In the genomic region with DNA sequence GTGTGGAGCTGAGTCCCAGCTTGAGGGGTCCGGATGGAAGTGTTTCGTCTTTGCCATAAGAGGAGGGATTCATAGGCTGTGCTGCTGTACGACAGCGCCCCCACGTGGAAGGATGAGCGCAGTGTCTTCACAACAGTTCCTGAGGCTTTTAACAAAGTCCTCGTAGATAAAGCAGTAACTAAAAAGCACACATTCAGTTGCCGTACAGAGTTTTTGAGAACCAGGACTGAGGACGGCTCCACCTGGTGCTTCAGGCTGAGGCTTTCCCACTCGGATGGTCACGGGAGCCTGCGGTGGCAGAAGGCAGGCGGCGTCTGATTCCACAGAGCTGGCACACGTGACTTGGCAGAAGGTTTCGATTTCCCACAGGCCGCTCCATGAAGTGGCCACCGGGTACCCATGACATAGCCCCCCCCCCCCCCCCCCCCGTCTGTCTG, we compare ENCODE assay signal across 8 mouse cellular contexts. TPM values are rescaled to one million over a fixed set of nuclear protein-coding genes. Genes with fewer than 3 reads are reported as not detected.
DNase-seq lines count a peak whose midpoint lies in the region; ATAC-seq and TF ChIP-seq lines count a peak whose summit lies in the region.

No protein-coding gene starts in this region.

- H3K4me1 ChIP-seq in bone marrow macrophage, adult 2 months (ENCODE audit: control insufficient read depth, insufficient read depth, low read length), result peaks cover 5% of the 10 kb centered on the region
- H3K4me1 ChIP-seq in embryonic facial prominence, embryonic 15.5 days, result peaks cover 9% of the 10 kb centered on the region; the same call in 1 of the 2 replicates
- peaks cover 5% of the 10 kb centered on the region for H3K4me1 ChIP-seq in limb, embryonic 14.5 days (ENCODE audit: control insufficient read depth, insufficient read depth, low read length)
- peaks cover 9% of the 10 kb centered on the region for H3K4me1 ChIP-seq in midbrain, embryonic 16.5 days (ENCODE audit: control insufficient read depth, insufficient read depth, low read length)
- no peaks in the 10 kb centered on the region; the same call in 1 of the 2 replicates for H3K4me1 ChIP-seq in spleen, adult 2 months (ENCODE audit: control insufficient read depth, insufficient read depth, insufficient read length)

- peak overlapping the region; percentile 46 for H3K9ac ChIP-seq in embryonic facial prominence, embryonic 15.5 days
- H3K9ac ChIP-seq in limb, embryonic 14.5 days (ENCODE audit: low read depth, low read length, severe bottlenecking), result peak overlapping the region; percentile 56
- H3K9ac ChIP-seq in midbrain, embryonic 16.5 days (ENCODE audit: low read depth, low read length), result peak overlapping the region; percentile 64

- DNase-seq in B cell, adult 2 months, result peak; percentile 90 to 91
- DNase-seq in heart, adult 9 months (ENCODE audit: low spot score in 2 of 2), result peak; percentile 74 to 85
- peak; percentile 87 for DNase-seq in kidney, adult 9 months
- peak; percentile 87 for DNase-seq in limb, embryonic 14.5 days (ENCODE audit: low spot score)
- peak; percentile 61 to 77 for DNase-seq in spleen, adult 2 months (ENCODE audit: low read depth in 1 of 2, low spot score in 2 of 2)

- under 1% methylated on average over 18 of the region's 19 CpGs for WGBS in embryonic facial prominence, embryonic 15.5 days
- WGBS in limb, embryonic 14.5 days, result 1% methylated on average over 19 of the region's 19 CpGs
- WGBS in midbrain, embryonic 16.5 days, result 6% methylated on average over 18 of the region's 19 CpGs
- under 1% methylated on average over 19 of the region's 19 CpGs for WGBS in spleen, adult 2 months

- no peaks in the 10 kb centered on the region for H3K9me3 ChIP-seq in embryonic facial prominence, embryonic 15.5 days (replicated peaks)
- no peaks in the 10 kb centered on the region for H3K9me3 ChIP-seq in limb, embryonic 14.5 days (ENCODE audit: control insufficient read depth, low read length)
- no peaks in the 10 kb centered on the region for H3K9me3 ChIP-seq in midbrain, embryonic 16.5 days (replicated peaks; ENCODE audit: control insufficient read depth, low read length, poor library complexity, severe bottlenecking)

- peak; percentile 90 for ATAC-seq in embryonic facial prominence, embryonic 15.5 days (ENCODE audit: insufficient number of reproducible peaks, low FRiP score, low TSS enrichment, low read depth)
- ATAC-seq in limb, embryonic 14.5 days (ENCODE audit: low FRiP score, low read depth), result peak; percentile 91
- ATAC-seq in midbrain, embryonic 16.5 days, result peak; percentile 85

- peak overlapping the region; percentile 20 for H3K27ac ChIP-seq in bone marrow macrophage, adult 2 months (ENCODE audit: insufficient read depth, low read depth, low read length)
- peak overlapping the region; percentile 83 for H3K27ac ChIP-seq in embryonic facial prominence, embryonic 15.5 days (replicated peaks)
- H3K27ac ChIP-seq in limb, embryonic 14.5 days (replicated peaks; ENCODE audit: low read depth, low read length), result peak overlapping the region; percentile 75
- H3K27ac ChIP-seq in midbrain, embryonic 16.5 days (ENCODE audit: low read length), result peak overlapping the region; percentile 54; the same call in 1 of the 2 replicates
- no peak overlapping the region for H3K27ac ChIP-seq in spleen, adult 2 months (ENCODE audit: insufficient read depth, low read length)

- H3K36me3 ChIP-seq in embryonic facial prominence, embryonic 15.5 days, result no peaks in the 10 kb centered on the region
- no peaks in the 10 kb centered on the region for H3K36me3 ChIP-seq in limb, embryonic 14.5 days (ENCODE audit: control insufficient read depth, insufficient read depth, low read length)
- H3K36me3 ChIP-seq in midbrain, embryonic 16.5 days (ENCODE audit: control insufficient read depth, insufficient read depth, low read length), result no peaks in the 10 kb centered on the region
- no peaks in the 10 kb centered on the region for H3K36me3 ChIP-seq in spleen, adult 2 months (ENCODE audit: control insufficient read depth, insufficient read depth, low read length)

- no peaks in the 10 kb centered on the region for H3K27me3 ChIP-seq in embryonic facial prominence, embryonic 15.5 days
- H3K27me3 ChIP-seq in limb, embryonic 14.5 days (ENCODE audit: control insufficient read depth, insufficient read depth, low read length), result no peaks in the 10 kb centered on the region
- no peaks in the 10 kb centered on the region for H3K27me3 ChIP-seq in midbrain, embryonic 16.5 days (ENCODE audit: control insufficient read depth, insufficient read depth, low read depth, low read length)
- no peaks in the 10 kb centered on the region for H3K27me3 ChIP-seq in spleen, adult 2 months (ENCODE audit: control insufficient read depth, insufficient read depth, low read length)

- H3K4me2 ChIP-seq in embryonic facial prominence, embryonic 15.5 days (replicated peaks), result peak overlapping the region; percentile 67
- peak overlapping the region; percentile 56 for H3K4me2 ChIP-seq in limb, embryonic 14.5 days (replicated peaks; ENCODE audit: low read depth, low read length, severe bottlenecking)
- H3K4me2 ChIP-seq in midbrain, embryonic 16.5 days (ENCODE audit: low read length), result peak overlapping the region; percentile 65

- H3K4me3 ChIP-seq in bone marrow macrophage, adult 2 months (ENCODE audit: insufficient read depth, low read length), result peak overlapping the region; percentile 65
- peak overlapping the region; percentile 51 for H3K4me3 ChIP-seq in embryonic facial prominence, embryonic 15.5 days (replicated peaks)
- peak overlapping the region; percentile 43 for H3K4me3 ChIP-seq in limb, embryonic 14.5 days (replicated peaks; ENCODE audit: low read length)
- peak overlapping the region; percentile 37 for H3K4me3 ChIP-seq in midbrain, embryonic 16.5 days (ENCODE audit: low read depth, low read length)
- peak overlapping the region; percentile 72 for H3K4me3 ChIP-seq in spleen, adult 2 months (ENCODE audit: extremely low read depth, insufficient read depth, insufficient read length)

- TF ChIP-seq CTCF in bone marrow macrophage, adult 2 months (IDR thresholded peaks at IDR 0.05; ENCODE audit: low read depth, low read length), result peak; percentile 97
- TF ChIP-seq CTCF in spleen, adult 2 months (IDR thresholded peaks at IDR 0.05; ENCODE audit: extremely low read depth, insufficient read depth, insufficient read length, insufficient replicate concordance), result peak; percentile 98; the same call in 1 of the 2 replicates

- TF ChIP-seq POLR2A in bone marrow macrophage, adult 2 months (IDR thresholded peaks at IDR 0.05; ENCODE audit: borderline replicate concordance, low read depth, low read length), result no peak
- peak; percentile 36; the same call in 1 of the 2 replicates for TF ChIP-seq POLR2A in limb, embryonic 14.5 days (IDR thresholded peaks at IDR 0.05; ENCODE audit: borderline replicate concordance, extremely low read depth, insufficient read depth, insufficient read length)
- TF ChIP-seq POLR2A in spleen, adult 2 months (IDR thresholded peaks at IDR 0.05; ENCODE audit: low read depth, low read length), result no peak

RNA-seq across cellular contexts. Expression of gene Ano10, which starts 16.4 kb away (rescaled TPM):
- polyA plus RNA-seq in bone marrow macrophage, adult 2 months (2012; ENCODE audit: insufficient read depth, insufficient read length, missing spikeins), result 24.7 and 25.1 TPM in 2 replicates
- 37.7 and 38.8 TPM in 2 replicates for polyA plus RNA-seq in embryonic facial prominence, embryonic 15.5 days (2015; fragmentation: Nextera tagmentation; extraction: Ambion mirVana)
- polyA plus RNA-seq in limb, embryonic 14.5 days (2012; rRNA removed), result 34.4 and 43.5 TPM in 2 replicates
- polyA plus RNA-seq in limb, embryonic 14.5 days (2014; fragmentation: Nextera tagmentation; extraction: Ambion mirVana), result 46.5 and 49.4 TPM in 2 replicates
- 35.3 and 38.5 TPM in 2 replicates for polyA plus RNA-seq in midbrain, embryonic 16.5 days (2015; fragmentation: Nextera tagmentation; extraction: Ambion mirVana)
- polyA plus RNA-seq in spleen, adult 2 months (2012; rRNA removed), result 20.7 and 20.8 TPM in 2 replicates

RNA-seq across cellular contexts. Expression of gene Abhd5, which starts 40.8 kb away (rescaled TPM):
- polyA plus RNA-seq in bone marrow macrophage, adult 2 months (2012; ENCODE audit: insufficient read depth, insufficient read length, missing spikeins), result 31.6 and 40.5 TPM in 2 replicates
- polyA plus RNA-seq in embryonic facial prominence, embryonic 15.5 days (2015; fragmentation: Nextera tagmentation; extraction: Ambion mirVana), result 37.4 and 38.9 TPM in 2 replicates
- 21.8 and 25.1 TPM in 2 replicates for polyA plus RNA-seq in limb, embryonic 14.5 days (2012; rRNA removed)
- 41.1 TPM in 2 replicates for polyA plus RNA-seq in limb, embryonic 14.5 days (2014; fragmentation: Nextera tagmentation; extraction: Ambion mirVana)
- polyA plus RNA-seq in midbrain, embryonic 16.5 days (2015; fragmentation: Nextera tagmentation; extraction: Ambion mirVana), result 25.9 and 27.4 TPM in 2 replicates
- 4.1 and 5.6 TPM in 2 replicates for polyA plus RNA-seq in spleen, adult 2 months (2012; rRNA removed)
